Mouse (Mus musculus) bone marrow macrophage, adult 2 months (primary cell): ENCODE measurements around the gene Tmem200c. TPM values are rescaled to one million over a fixed set of nuclear protein-coding genes. Genes with fewer than 3 reads are reported as not detected.

Experiments used
- H3K27ac ChIP-seq: 2 replicates; pipeline ENCODE4 v1.5.1; 2012; ENCODE audit warnings: low read depth, low read length; ENCODE audit not compliant: insufficient read depth
- H3K4me1 ChIP-seq: 2 replicates; pipeline ENCODE4 v1.6.1; 2012; ENCODE audit warnings: low read length; ENCODE audit not compliant: control insufficient read depth, insufficient read depth
- H3K4me3 ChIP-seq: 2 replicates; pipeline ENCODE4 v1.5.1; 2012; ENCODE audit warnings: mild to moderate bottlenecking, low read length, moderate library complexity; ENCODE audit not compliant: insufficient read depth
- CTCF ChIP-seq: IDR thresholded peaks from 2 replicates; pipeline ENCODE4 v1.5.1; 2012; ENCODE audit warnings: low read depth, mild to moderate bottlenecking, low read length, moderate library complexity
- POLR2A ChIP-seq: IDR thresholded peaks from 2 replicates; pipeline ENCODE4 v1.6.1; 2012; ENCODE audit warnings: mild to moderate bottlenecking, low read depth, low read length, borderline replicate concordance
- polyA plus RNA-seq: library from polyadenylated mRNA; stranded (reverse); fragments of >200 nt; gene quantifications from 2 replicates; pipeline ENCODE4 v1.2.4, GENCODE M21; 2012; ENCODE audit not compliant: missing spikeins, insufficient read depth, insufficient read length

Tmem200c gene
- polyA plus RNA-seq, 1 experiment, result not detected

- no peak for TF ChIP-seq POLR2A
- TF ChIP-seq CTCF, result no peak
- Histone ChIP-seq H3K27ac (no peak overlapping the region), H3K4me1 (no peaks in the 10 kb centered on the region), H3K4me3 (no peak overlapping the region)
Measured at GRCm38 (mm10) chr17:68848739-68849138, 22.3 kb downstream of the Tmem200c start.

GRCm38 (mm10) chr17:68852171-68852966, 25.9 kb downstream of the Tmem200c start:
- TF ChIP-seq POLR2A (no peak), CTCF (no peak)
- no peaks in the 10 kb centered on the region for H3K4me1 ChIP-seq
- H3K4me3 ChIP-seq, result no peak overlapping the region
- H3K27ac ChIP-seq, result no peak overlapping the region

GRCm38 (mm10) chr17:68864175-68864574, 37.8 kb downstream of the Tmem200c start:
- TF ChIP-seq POLR2A (no peak), CTCF (no peak)
- Histone ChIP-seq H3K27ac (no peak overlapping the region), H3K4me1 (no peaks in the 10 kb centered on the region)

GRCm38 (mm10) chr17:68868439-68868838, 42.0 kb downstream of the Tmem200c start:
- Histone ChIP-seq H3K4me3 (no peak overlapping the region), H3K27ac (no peak overlapping the region), H3K4me1 (no peaks in the 10 kb centered on the region)
- TF ChIP-seq POLR2A, result no peak
- TF ChIP-seq CTCF, result no peak

More at GRCm38 (mm10) chr17:68864175-68864574, 37.8 kb downstream of the Tmem200c start:
- no peak overlapping the region for H3K4me3 ChIP-seq

GRCm38 (mm10) chr17:68874021-68874420, 47.6 kb downstream of the Tmem200c start:
- TF ChIP-seq POLR2A, result no peak
- Histone ChIP-seq H3K4me1 (no peaks in the 10 kb centered on the region), H3K4me3 (no peak overlapping the region), H3K27ac (no peak overlapping the region)

GRCm38 (mm10) chr17:68875251-68875650, 48.8 kb downstream of the Tmem200c start:
- Histone ChIP-seq H3K27ac (no peak overlapping the region), H3K4me3 (no peak overlapping the region), H3K4me1 (no peaks in the 10 kb centered on the region)
- no peak for TF ChIP-seq CTCF
- no peak for TF ChIP-seq POLR2A

- Histone ChIP-seq H3K27ac (no peak overlapping the region), H3K4me3 (no peak overlapping the region), H3K4me1 (no peaks in the 10 kb centered on the region)
- TF ChIP-seq POLR2A (no peak), CTCF (no peak)
Measured at GRCm38 (mm10) chr17:68875917-68876495, 49.6 kb downstream of the Tmem200c start.

- H3K4me3 ChIP-seq, result no peak overlapping the region
- H3K27ac ChIP-seq, result no peak overlapping the region
- TF ChIP-seq POLR2A (no peak), CTCF (no peak)
- no peaks in the 10 kb centered on the region for H3K4me1 ChIP-seq
Measured at GRCm38 (mm10) chr17:68881725-68882524, 55.5 kb downstream of the Tmem200c start.

GRCm38 (mm10) chr17:68883474-68884083, 57.2 kb downstream of the Tmem200c start:
- no peaks in the 10 kb centered on the region for H3K4me1 ChIP-seq
- no peak for TF ChIP-seq POLR2A
- TF ChIP-seq CTCF, result no peak

GRCm38 (mm10) chr17:68890672-68891071, 64.2 kb downstream of the Tmem200c start:
- Histone ChIP-seq H3K27ac (no peak overlapping the region), H3K4me1 (no peaks in the 10 kb centered on the region), H3K4me3 (no peak overlapping the region)
- TF ChIP-seq POLR2A (no peak), CTCF (no peak)

More at GRCm38 (mm10) chr17:68883474-68884083, 57.2 kb downstream of the Tmem200c start:
- no peak overlapping the region for H3K27ac ChIP-seq
- H3K4me3 ChIP-seq, result no peak overlapping the region

Other genes starting within 250 kb of the Tmem200c start
- gene Epb41l3, start 249.1 kb downstream of the Tmem200c start, polyA plus RNA-seq, result 0.41 and 1.2 TPM in 2 replicates